Mouse (Mus musculus) frontal cortex, postnatal 10 days (tissue): ENCODE results near the gene Gda.

Experiments
- DNase-seq, 2 experiments: peaks; one replicate each; pipeline ENCODE4 v3.0.0; 2022; ENCODE audit warnings: low spot score in 2 of 2, mixed read lengths in 1 of 2

The Gda gene

DNA sequence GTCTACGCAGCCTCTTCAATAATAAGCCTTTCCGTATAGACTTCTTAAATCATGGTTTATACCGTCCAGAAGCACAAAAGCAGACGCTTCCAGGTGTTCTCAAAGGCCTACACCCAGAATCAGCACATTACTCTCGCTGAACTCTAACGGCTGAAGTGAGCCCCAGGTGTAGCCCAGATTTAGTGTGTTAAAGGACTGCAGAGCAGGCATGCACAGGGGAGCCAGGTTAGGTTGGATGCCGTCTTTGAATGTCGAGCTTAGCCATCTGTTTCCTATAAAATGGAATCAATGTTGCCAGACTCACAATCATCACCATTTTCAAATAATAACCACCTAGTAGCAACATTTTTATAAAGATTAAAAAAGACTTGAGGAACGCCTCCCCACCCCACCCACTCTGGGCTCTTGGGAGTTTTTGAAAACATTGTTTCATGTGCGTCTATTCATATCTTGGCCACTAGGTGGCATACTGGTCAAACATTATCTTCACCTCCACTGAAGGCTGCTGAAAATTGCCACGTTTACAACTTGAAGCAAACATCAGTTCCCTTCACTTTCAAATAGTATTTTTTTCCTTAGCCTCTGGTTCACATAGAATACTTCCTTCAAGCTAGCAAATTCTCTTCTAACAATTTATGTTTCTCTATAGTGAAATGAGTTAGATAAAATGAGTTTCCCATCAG, 100.0 kb downstream of the Gda start:
- peak in 1 of 2 experiments; percentile 36 for DNase-seq

DNA sequence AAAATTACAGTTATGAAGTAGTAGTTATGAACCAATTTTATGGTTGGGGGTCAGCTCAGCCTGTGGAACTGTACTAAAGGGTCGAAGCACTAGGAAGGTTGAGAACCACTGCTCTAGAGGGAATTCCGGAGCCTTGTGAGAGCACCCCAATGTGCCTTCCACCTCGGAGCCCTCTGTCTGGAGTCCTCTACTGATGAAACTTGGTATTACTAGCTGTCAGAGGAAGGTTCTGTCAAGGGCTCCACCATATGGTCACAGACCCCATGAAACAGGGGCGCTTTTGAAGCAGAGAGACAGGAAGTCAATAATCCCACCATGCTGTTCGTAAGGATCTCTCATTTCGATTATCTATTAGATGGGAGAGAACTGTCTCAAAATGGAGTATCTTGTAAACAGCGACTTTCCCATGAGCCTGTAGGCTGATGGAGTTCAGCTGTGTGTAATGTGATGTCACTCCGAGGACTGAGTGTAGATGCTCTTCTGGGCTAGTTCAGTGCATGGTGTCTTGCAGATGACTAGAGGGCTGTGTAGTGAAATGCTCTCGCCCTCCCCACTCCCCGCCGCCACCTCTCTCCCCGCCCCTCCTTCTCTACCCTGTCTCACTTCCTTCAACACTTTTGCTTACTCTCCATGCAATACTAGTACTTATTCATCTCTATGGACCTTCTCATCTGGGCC, 100.7 kb downstream of the Gda start:
- DNase-seq, result no peak

DNA sequence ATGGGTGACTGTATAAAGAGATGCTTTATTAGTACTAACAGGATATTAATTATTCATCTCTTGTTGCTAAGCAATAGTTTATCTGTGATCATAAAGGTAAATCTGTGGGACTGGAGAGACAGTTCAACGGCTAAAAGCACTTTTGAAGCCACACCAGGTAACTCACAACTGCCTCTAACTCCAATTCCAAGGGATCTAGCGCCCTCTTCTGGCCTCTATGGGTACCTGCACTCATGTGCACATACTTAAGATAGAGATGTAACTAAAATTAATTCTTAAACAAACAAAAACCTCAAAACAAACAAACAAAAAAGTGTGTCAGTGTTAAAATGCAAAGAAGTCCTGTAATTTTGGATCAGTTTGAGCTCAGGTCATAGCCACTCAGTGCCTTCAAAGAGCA, 101.9 kb downstream of the Gda start:
- DNase-seq, result no peak

DNA sequence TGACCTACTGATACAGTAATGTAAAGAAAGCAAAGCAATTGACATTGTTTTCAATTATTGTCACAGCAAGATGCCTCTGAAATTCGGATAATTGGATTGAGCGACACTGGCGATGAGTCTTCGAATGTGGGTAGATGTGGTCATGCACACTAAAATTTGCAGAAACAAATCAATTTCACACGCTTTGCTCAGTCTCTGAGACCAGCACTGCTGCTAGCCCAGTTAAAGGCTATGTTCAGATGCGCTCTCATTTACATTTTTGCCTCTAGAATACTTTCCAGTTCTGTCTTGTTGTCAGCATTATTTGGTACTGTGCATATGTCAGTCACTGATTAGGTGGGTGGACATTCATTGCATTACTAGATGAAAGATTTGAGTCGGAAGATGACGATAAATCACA, 102.5 kb downstream of the Gda start:
- DNase-seq, result no peak

DNA sequence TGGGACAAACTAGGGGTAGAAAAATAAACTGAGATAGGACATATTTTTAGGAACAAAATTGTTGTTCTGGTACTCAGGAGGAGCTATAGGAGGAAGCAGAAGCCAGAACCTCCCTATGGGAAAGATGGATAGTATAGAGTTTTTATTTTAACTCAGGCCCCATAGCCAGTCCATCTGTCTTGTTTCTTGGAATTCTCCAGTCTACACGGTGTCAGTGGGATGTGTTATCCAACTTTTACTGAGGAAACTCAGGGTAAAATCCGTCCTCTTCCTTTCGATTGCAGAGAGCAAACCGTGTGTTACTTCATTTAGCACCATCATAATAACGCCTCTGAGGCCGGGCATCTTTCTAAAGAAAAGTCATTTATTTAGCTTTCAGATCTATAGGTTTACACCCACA, 104.1 kb downstream of the Gda start:
- DNase-seq, result no peak

DNA sequence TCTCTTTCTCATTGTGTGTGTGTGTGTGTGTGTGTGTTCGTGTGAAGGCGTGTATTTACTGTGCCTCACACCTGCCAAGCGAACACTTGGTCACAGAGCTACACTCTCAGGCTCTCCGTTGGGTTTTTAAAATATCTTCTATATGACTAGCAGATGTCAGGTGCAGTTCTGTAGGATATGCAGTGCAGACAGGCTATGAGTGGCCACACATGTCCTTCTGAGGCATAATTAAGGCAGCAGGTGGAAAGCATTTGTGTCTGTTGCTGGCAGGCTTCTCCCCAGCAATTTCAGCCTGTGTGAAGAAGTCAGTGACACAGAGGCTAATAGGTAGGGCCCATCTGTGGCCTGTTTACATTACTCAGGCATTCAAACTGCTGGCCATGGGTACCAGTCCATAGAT, 104.7 kb downstream of the Gda start:
- DNase-seq, result no peak

DNA sequence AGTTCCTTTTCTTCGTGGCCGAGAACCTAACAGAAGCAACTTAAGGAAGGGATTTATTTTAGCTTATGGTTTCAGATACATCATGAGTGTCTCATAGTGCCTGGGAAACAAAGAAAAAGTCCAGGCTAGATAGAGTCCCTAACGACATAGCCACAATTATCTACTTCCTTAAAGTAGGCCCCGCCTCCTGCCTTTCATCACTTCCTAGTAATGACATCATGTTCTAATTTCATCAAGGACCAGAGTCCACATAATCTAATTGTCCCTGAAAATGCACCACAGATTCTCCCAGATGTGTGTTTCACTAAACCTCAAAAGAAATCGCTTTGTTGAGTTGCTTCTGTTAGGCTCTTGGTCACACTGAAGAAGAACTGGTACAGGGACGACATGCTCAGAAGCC, 115.5 kb downstream of the Gda start:
- DNase-seq, result no peak

DNA sequence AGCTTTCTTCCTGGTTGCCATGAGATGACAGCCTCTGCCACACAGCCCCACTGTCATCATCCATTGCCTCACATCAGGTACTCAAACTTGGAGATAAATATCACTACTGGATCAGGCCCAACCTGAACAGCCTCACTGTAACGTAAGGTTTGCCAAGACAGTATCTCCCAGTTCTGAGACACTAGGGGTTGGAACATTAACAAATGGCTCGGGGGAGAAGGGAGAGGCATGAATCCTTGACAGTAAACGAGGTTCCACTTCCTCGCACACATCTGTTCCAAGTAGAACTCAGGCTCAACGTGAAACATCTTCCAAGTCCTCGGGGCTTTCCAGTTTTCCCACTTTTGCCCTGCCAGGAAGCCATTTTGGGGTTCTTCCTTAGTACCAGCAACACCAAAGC, 123.6 kb downstream of the Gda start:
- DNase-seq, result no peak

DNA sequence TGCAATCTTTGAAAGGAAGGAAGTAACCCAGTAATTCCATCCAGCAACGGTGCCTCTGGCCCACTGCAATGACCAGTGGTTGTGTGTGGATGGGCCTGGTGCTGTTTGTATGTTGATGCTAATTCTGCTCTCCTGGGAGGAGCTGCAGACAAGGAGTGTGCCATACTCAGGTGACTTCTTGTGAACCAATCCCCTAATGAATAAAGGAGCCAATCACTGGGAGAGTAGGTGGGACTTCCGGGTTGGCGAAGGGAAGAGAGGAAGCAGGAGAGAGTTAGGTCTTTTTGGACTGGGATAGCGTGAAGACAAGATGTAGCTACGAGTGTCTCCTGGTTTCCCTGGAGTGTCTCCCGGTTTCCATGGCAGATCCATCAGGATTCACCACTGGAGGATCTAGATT, 126.6 kb downstream of the Gda start:
- no peak for DNase-seq
